Mouse (Mus musculus): ENCODE data around the gene Rasa3. TPM values are rescaled to one million over a fixed set of nuclear protein-coding genes. Genes with fewer than 3 reads are reported as not detected.

Gene Rasa3
- total RNA-seq, 2 experiments from 2014 or later: 5.9 to 10.5 TPM

GRCm38 (mm10) chr8:13676701-13677412 is 546 bp downstream of the Rasa3 start:
- DNase-seq: peak; percentile 82
- Histone ChIP-seq H3K4me3 (peak overlapping the region; percentile 97), H3K27ac (peak overlapping the region; percentile 98)
- TF ChIP-seq CTCF (IDR thresholded peaks at IDR 0.05): no peak; the same call in 1 of the 2 replicates
- intact Hi-C loops (cut with DNase I): loop anchor here (2.0 kb wide), 1 partner anchor 32 kb away; no protein-coding TSS in a partner anchor

- peak; percentile 78 for DNase-seq
- intact Hi-C loops (cut with DNase I): loop anchor here (2.0 kb wide), 1 partner anchor 32 kb away; no protein-coding TSS in a partner anchor
- Histone ChIP-seq H3K4me3 (peak overlapping the region; percentile 97), H3K27ac (peak overlapping the region; percentile 98)
- peak; percentile 37 for TF ChIP-seq CTCF (IDR thresholded peaks at IDR 0.05)
Measured at GRCm38 (mm10) chr8:13676302-13676700, 1.1 kb downstream of the Rasa3 start.

- H3K27ac ChIP-seq: peak overlapping the region; percentile 98
- intact Hi-C loops (cut with DNase I): no loop called here
Measured at GRCm38 (mm10) chr8:13675524-13675923, 1.9 kb downstream of the Rasa3 start.

GRCm38 (mm10) chr8:13675121-13675520 is 2.3 kb downstream of the Rasa3 start:
- intact Hi-C loops (cut with DNase I): no loop called here
- Histone ChIP-seq H3K27ac (peak overlapping the region; percentile 98), H3K4me3 (peak overlapping the region; percentile 97)
- DNase-seq: no peak
- no peak for TF ChIP-seq CTCF (IDR thresholded peaks at IDR 0.05)

More at GRCm38 (mm10) chr8:13675524-13675923, 1.9 kb downstream of the Rasa3 start:
- H3K4me3 ChIP-seq: peak overlapping the region; percentile 97
- TF ChIP-seq CTCF (IDR thresholded peaks at IDR 0.05): no peak
- DNase-seq: no peak

GRCm38 (mm10) chr8:13674294-13675010 is 3.0 kb downstream of the Rasa3 start:
- intact Hi-C loops (cut with DNase I): no loop called here
- peak; percentile 81 for DNase-seq
- H3K4me3 ChIP-seq: peak overlapping the region; percentile 97
- peak overlapping the region; percentile 98 for H3K27ac ChIP-seq
- TF ChIP-seq CTCF (IDR thresholded peaks at IDR 0.05): peak; percentile 14; the same call in 1 of the 2 replicates

GRCm38 (mm10) chr8:13673215-13673614 is 4.2 kb downstream of the Rasa3 start:
- peak overlapping the region; percentile 98 for H3K27ac ChIP-seq
- DNase-seq: peak; percentile 78
- TF ChIP-seq CTCF (IDR thresholded peaks at IDR 0.05): peak; percentile 62
- peak overlapping the region; percentile 97 for H3K4me3 ChIP-seq
- intact Hi-C loops (cut with DNase I): no loop called here

GRCm38 (mm10) chr8:13671246-13672003 is 6.0 kb downstream of the Rasa3 start:
- Histone ChIP-seq H3K4me3 (no peak overlapping the region), H3K27ac (peak overlapping the region; percentile 98)
- peak; percentile 29 for DNase-seq
- no peak for TF ChIP-seq CTCF (IDR thresholded peaks at IDR 0.05)
- intact Hi-C loops (cut with DNase I): no loop called here

GRCm38 (mm10) chr8:13670011-13670471 is 7.4 kb downstream of the Rasa3 start:
- intact Hi-C loops (cut with DNase I): no loop called here
- H3K4me3 ChIP-seq: peak overlapping the region; percentile 46
- no peak for TF ChIP-seq CTCF (IDR thresholded peaks at IDR 0.05)
- peak; percentile 67 for DNase-seq
- peak overlapping the region; percentile 98 for H3K27ac ChIP-seq

GRCm38 (mm10) chr8:13668367-13668766 is 9.0 kb downstream of the Rasa3 start:
- peak; percentile 85 for DNase-seq
- TF ChIP-seq CTCF (IDR thresholded peaks at IDR 0.05): no peak
- H3K27ac ChIP-seq: peak overlapping the region; percentile 98
- intact Hi-C loops (cut with DNase I): no loop called here
- peak overlapping the region; percentile 17; the same call in 1 of the 2 replicates for H3K4me3 ChIP-seq

GRCm38 (mm10) chr8:13667917-13668316 is 9.5 kb downstream of the Rasa3 start:
- Histone ChIP-seq H3K27ac (peak overlapping the region; percentile 98), H3K4me3 (no peak overlapping the region; the same call in 1 of the 2 replicates)
- intact Hi-C loops (cut with DNase I): no loop called here
- DNase-seq: peak; percentile 53
- peak; percentile 43; the same call in 1 of the 2 replicates for TF ChIP-seq CTCF (IDR thresholded peaks at IDR 0.05)

- no peak for DNase-seq
- peak overlapping the region; percentile 98 for H3K27ac ChIP-seq
- intact Hi-C loops (cut with DNase I): loop anchor here (2.0 kb wide), 1 partner anchor 15 kb away; no protein-coding TSS in a partner anchor
- H3K4me3 ChIP-seq: peak overlapping the region; percentile 1; the same call in 1 of the 2 replicates
- TF ChIP-seq CTCF (IDR thresholded peaks at IDR 0.05): no peak
Measured at GRCm38 (mm10) chr8:13665944-13666343, 11.5 kb downstream of the Rasa3 start.

GRCm38 (mm10) chr8:13665538-13665937 is 11.9 kb downstream of the Rasa3 start:
- no peak for TF ChIP-seq CTCF (IDR thresholded peaks at IDR 0.05)
- intact Hi-C loops (cut with DNase I): loop anchor here (2.0 kb wide), 1 partner anchor 15 kb away; no protein-coding TSS in a partner anchor
- DNase-seq: no peak
- peak overlapping the region; percentile 98 for H3K27ac ChIP-seq
- H3K4me3 ChIP-seq: peak overlapping the region; percentile 1
